Mouse (Mus musculus): ENCODE data around the gene Carns1.

GRCm38 (mm10) chr19:4190831-4191334 is 15.6 kb upstream of the Carns1 start, which contains the start of gene Tbc1d10c:
- TF ChIP-seq CTCF (IDR thresholded peaks at IDR 0.05; ENCODE audit: insufficient read depth, low read length) (no peak), POLR2A (IDR thresholded peaks at IDR 0.05; ENCODE audit: borderline replicate concordance, extremely low read depth, low read depth, low read length) (peak; percentile 25; the same call in 1 of the 2 replicates)
